Mouse (Mus musculus): ENCODE results near the gene Sema3b. TPM values are rescaled to one million over a fixed set of nuclear protein-coding genes. Genes with fewer than 3 reads are reported as not detected.
A peak's percentile ranks its signal among the peaks of the same experiment; 100 is the strongest.
"Not testable (repeated sequence)": the region's sequence is repeated elsewhere in the genome, so short reads cannot be mapped to it uniquely, and the experiment has no call there.

The Sema3b gene
- polyA plus RNA-seq, 1 experiment from 2014 or later, result 5.1 TPM

DNA sequence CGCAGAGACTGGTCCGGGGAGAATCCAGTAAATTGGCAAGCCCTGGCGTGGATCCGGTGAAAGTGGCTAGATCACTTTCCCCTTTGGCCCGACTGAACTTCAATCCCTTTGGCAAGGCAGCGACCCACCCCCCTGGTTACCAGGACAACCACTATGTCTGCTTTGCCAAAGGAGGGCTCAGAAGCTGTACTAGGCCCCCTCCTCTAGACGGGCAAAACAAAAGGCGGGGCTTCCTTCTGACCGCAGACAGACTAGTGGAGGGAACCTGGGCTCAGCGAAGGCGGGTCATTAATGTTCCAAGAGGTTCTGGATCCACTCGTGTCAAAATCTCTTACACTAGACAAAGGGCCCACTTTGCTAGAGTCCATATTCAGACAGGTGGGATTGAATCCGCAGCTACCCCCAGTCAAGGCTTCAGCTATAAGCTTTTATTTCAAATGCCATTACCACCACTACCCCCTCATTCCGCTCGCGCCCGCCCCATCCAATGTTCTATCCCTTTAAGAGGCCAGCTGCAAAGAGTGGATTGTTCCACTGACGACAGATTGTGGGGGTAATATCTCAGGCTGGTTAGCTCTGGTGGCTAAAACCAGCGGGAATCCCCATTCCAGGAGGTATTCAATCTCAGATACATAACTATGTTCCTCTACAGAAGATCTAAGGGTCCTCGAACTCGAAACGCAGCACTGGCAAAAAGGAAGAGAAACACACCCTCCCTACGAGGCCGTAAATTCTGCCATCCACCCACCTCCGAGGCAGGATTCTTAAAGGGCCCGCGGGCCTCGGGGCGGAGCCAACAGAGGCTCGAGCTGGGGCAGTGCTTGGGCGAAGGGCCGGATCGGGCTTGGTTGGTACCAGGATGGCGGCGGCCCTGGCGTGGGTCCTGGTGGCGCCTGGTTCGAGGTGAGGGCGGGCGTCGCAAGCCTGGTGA lies 40.4 kb downstream of the Sema3b start:
- Histone ChIP-seq H3K4me1 (peaks cover 51% of the 10 kb centered on the region), H3K27me3 (no peaks in the 10 kb centered on the region), H3K9me3 (replicated peaks) (no peaks in the 10 kb centered on the region), H3K36me3 (peaks cover 47% of the 10 kb centered on the region), H3K9ac (peak overlapping the region; percentile 95), H3K4me3 (peak overlapping the region; percentile 81), H3K4me2 (replicated peaks) (peak overlapping the region; percentile 93), H3K27ac (peak overlapping the region; percentile 87)
- WGBS, result 1% methylated on average over 41 of the region's 41 CpGs
- ATAC-seq (ENCODE audit: low FRiP score), result peak; percentile 88

DNA sequence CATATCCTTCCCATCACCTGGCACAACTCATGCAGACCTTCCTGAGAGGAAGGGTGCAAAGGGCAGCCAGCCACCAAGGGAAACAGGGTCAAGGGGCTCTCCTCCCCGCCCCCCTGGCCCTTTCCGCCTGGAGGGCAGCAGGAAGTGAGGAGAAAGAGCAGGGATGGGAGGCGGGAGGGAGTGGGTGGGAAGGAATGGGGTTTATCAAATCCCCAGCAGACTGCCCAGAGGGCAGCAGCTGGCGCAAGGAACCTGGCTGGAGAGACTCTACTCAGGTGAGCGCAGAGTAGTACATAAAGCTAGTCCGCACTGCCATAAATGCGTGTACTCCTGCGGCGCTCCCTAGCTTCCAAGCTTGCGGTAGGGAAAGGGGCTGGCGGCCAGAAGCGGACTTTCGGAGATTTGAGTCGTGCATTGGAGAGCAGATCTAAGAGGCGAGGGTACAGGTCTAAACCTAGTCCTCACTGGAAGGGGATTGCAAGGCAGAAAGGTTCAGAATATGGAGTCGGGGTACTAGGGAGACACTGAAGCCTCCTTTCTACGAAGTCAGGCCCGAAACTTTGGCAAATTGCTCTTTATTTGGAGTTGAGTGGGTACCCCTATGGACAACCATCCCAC lies 41.2 kb downstream of the Sema3b start, which contains the start of gene Hyal2:
Gene Hyal2, plus strand, starts transcription at position 244 of the 618 bp plus-strand sequence.
- H3K27ac ChIP-seq, result peak within 1 kb of the TSS; percentile 87
- ATAC-seq (ENCODE audit: low FRiP score), result no peak
- WGBS, result 5% methylated on average over 18 of the region's 18 CpGs
- H3K4me2 ChIP-seq (replicated peaks), result peak within 1 kb of the TSS; percentile 93
- H3K9me3 ChIP-seq (replicated peaks), result no peaks in the 10 kb centered on the region
- H3K9ac ChIP-seq, result peak within 1 kb of the TSS; percentile 95
- peaks cover 39% of the 10 kb centered on the region for H3K36me3 ChIP-seq
- H3K4me3 ChIP-seq, result peak within 1 kb of the TSS; percentile 81
- H3K27me3 ChIP-seq, result no peaks in the 10 kb centered on the region
- peaks cover 53% of the 10 kb centered on the region for H3K4me1 ChIP-seq

DNA sequence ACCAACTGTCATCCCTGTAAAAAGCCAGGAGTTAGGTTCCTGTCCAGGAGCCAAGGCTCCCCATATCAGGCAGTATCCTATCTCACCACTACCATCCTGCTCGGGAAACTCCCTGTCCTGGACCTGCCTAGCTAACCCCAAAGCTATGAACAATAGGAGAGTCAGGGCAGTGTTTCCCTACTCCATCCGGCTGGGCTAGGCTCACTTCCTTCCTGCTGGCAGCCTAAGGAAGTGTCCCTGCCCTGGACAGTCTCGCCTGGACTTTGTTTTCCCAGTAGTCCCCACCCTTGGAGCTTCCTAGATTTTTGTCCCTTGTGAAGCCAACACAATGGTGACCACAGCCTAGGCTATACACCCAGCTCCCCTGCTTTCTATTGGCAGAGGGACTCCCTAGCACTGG lies 42.2 kb downstream of the Sema3b start:
- Histone ChIP-seq H3K27ac (no peak overlapping the region), H3K4me3 (no peak overlapping the region), H3K9ac (no peak overlapping the region), H3K4me2 (replicated peaks) (no peak overlapping the region), H3K9me3 (replicated peaks) (no peaks in the 10 kb centered on the region), H3K36me3 (peaks cover 34% of the 10 kb centered on the region), H3K4me1 (peaks cover 49% of the 10 kb centered on the region), H3K27me3 (no peaks in the 10 kb centered on the region)
- no peak for ATAC-seq (ENCODE audit: low FRiP score)
- WGBS, result 77% methylated on average over 3 of the region's 3 CpGs

DNA sequence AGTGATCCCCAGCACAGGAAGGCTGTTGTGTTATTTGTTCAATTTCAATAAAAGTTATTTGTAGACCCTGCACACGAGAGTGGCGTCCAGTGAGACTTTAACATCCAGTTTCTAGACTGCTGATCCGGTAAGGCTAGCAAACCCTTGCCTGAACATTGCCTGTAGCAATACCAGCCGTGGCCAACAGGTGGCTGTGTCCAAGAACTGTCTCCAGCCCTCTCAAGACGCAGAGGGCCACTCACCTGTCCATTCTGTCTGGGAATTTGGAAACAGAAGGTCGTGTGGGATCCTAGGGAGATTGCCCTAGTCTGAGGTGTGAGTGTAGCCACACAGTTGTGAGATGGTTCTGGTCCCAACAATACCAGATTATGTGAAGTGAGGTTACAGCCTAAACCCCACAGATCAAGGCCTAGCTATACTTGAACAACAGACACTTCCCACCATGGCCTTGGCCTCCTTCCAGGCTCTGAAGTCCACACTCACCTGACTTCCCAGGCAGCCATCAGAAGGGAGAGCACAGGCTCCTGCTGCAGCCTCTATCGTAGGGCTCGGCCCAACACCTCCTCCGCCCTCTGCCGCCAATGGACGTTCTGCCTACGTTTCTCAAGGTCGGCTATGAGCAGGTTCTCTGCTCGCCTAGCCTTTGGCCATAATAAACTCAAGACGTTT lies 42.9 kb downstream of the Sema3b start:
- 62% methylated on average over 15 of the region's 15 CpGs for WGBS
- peaks cover 34% of the 10 kb centered on the region for H3K36me3 ChIP-seq
- H3K4me1 ChIP-seq, result peaks cover 42% of the 10 kb centered on the region
- no peak for ATAC-seq (ENCODE audit: low FRiP score)
- no peak overlapping the region for H3K4me2 ChIP-seq (replicated peaks)
- H3K4me3 ChIP-seq, result no peak overlapping the region
- H3K9ac ChIP-seq, result no peak overlapping the region
- no peak overlapping the region for H3K27ac ChIP-seq
- no peaks in the 10 kb centered on the region for H3K9me3 ChIP-seq (replicated peaks)
- no peaks in the 10 kb centered on the region for H3K27me3 ChIP-seq

DNA sequence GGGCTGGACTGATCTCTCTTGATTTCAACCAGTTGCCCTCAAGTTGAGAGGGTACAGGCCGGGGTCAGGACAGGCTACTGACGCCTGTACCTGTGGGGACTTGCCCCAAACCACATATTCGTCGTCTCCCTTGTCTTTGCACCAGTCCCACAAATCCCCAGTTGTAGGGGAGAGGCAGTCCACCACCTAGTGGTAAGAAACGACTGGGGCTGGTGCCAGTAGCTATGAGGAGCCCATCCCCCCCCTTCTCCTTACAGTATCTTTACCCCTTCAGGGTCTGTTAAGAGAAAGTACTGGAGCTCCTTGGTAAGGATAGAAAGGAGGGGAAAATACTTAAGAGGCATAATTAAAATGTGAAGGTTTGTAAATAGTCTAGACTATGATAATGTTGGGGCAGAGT lies 43.5 kb downstream of the Sema3b start:
- not testable (repeated sequence) for H3K27me3 ChIP-seq; H3K4me3 ChIP-seq; H3K27ac ChIP-seq; H3K9me3 ChIP-seq (replicated peaks); H3K9ac ChIP-seq; ATAC-seq (ENCODE audit: low FRiP score)
- peaks cover 36% of the 10 kb centered on the region for H3K4me1 ChIP-seq
- H3K36me3 ChIP-seq, result peaks cover 34% of the 10 kb centered on the region
- 0 out of 2 replicates have a peak overlapping the region, but pooled peaks have one; percentile 0 for H3K4me2 ChIP-seq (replicated peaks)
- 54% methylated on average over 5 of the region's 5 CpGs for WGBS

DNA sequence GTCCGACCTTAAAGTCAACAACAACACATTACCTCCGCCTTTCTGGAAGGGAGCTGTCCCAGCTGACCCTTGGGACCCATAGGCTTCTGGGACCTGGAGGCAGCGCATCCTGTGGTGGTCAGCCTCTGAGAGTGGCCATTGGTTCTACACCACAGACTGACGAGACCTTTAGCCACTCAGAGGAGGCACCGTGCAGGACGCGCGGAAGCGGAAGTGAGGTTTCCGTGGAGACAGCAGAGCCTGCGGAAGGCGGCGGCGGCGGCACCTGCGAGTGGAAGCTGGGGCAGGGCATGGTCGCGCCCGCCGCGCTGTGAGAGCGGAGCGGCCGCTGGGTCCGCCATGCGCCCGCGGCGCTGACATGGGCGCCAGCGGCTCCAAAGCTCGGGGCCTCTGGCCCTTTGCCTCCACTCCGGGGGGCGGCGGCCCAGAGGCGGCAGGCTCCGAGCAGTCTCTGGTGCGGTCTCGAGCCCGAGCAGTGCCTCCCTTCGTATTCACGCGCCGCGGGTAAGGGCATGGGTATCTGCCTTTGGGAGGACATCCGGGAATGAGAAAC lies 45.9 kb downstream of the Sema3b start, which contains the start of gene Tusc2:
Gene Tusc2, plus strand, starts transcription at position 227 of the 553 bp plus-strand sequence.
- ATAC-seq (ENCODE audit: low FRiP score), result peak; percentile 93
- WGBS, result 1% methylated on average over 43 of the region's 46 CpGs
- Histone ChIP-seq H3K4me3 (peak within 1 kb of the TSS; percentile 84), H3K27ac (peak within 1 kb of the TSS; percentile 60), H3K27me3 (no peaks in the 10 kb centered on the region), H3K9ac (peak within 1 kb of the TSS; percentile 87), H3K9me3 (replicated peaks) (no peaks in the 10 kb centered on the region), H3K4me1 (peaks cover 26% of the 10 kb centered on the region), H3K36me3 (peaks cover 56% of the 10 kb centered on the region), H3K4me2 (replicated peaks) (peak within 1 kb of the TSS; percentile 84)

DNA sequence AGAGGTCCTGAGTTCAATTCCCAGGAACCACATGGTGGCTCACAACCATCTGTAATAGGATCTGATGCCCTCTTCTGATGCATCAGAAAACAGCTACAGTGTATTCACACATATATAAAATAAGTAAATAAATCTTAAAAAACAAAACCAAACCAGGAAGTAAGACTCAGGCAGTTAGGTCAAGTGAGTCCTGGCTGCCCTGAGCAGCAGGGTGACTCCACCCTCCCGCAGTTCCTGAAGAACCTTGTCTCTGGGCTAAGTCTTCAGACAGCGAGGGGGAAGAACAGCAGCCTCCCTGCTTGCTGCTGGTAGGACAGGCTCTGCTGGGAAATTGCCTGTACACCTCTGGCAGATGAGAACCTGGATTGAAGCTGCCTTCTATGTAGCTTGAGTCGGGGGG lies 52.7 kb downstream of the Sema3b start:
- Histone ChIP-seq H3K36me3 (peaks cover 44% of the 10 kb centered on the region), H3K4me3 (peak overlapping the region; percentile 66; the same call in 1 of the 2 replicates), H3K4me1 (peaks cover 32% of the 10 kb centered on the region), H3K9ac (no peak overlapping the region), H3K27ac (no peak overlapping the region), H3K9me3 (replicated peaks) (no peaks in the 10 kb centered on the region), H3K27me3 (peaks cover 18% of the 10 kb centered on the region), H3K4me2 (replicated peaks) (peak overlapping the region; percentile 93)
- WGBS, result 78% methylated on average over 3 of the region's 3 CpGs
- ATAC-seq (ENCODE audit: low FRiP score), result no peak

DNA sequence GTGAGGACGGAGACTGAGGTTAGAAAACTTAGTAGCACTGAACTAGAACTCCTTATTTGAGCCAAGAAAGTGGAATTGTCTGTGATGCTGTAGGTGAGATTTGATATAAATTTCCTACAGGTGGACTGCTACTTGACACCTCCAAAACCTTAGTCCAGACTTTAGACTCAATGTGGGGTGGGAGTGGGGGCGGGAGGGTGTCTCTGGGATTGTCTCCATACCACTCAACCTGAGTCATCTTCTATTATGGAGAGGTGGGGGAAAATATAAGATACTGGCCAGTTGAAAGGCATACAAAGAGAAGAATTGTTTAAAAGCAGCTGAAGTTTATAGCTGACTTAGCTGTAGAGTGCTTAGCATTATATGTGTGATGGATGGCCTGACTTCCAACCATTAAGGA lies 53.3 kb downstream of the Sema3b start:
- peaks cover 38% of the 10 kb centered on the region for H3K4me1 ChIP-seq
- peaks cover 38% of the 10 kb centered on the region for H3K36me3 ChIP-seq

DNA sequence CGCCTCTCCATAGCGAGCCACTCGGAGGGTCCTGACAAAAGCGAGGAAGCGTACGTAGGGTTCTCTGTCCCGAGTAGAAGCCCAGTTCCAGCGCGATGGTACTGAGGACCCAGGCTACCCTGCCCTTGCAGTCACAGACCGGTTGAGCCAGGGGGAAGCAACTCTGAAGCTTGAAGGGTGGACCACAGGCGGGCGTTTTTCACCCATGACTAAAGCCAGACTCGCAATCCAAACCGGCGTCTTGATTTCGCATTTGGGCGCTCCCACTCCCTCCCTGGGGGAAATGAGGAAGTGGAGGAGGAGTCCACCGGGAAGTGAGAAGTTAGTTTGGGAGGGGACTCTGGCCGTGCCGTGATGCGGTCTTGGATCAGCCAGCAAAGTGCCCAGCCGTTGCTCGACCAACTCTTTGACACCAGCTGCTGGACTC lies 54.0 kb downstream of the Sema3b start:
- peak; percentile 35 for ATAC-seq (ENCODE audit: low FRiP score)
- peak overlapping the region; percentile 82 for H3K9ac ChIP-seq
- peak overlapping the region; percentile 82 for H3K27ac ChIP-seq
- no peaks in the 10 kb centered on the region for H3K9me3 ChIP-seq (replicated peaks)
- H3K36me3 ChIP-seq, result peaks cover 31% of the 10 kb centered on the region
- peak overlapping the region; percentile 93 for H3K4me2 ChIP-seq (replicated peaks)
- H3K27me3 ChIP-seq, result peaks cover 31% of the 10 kb centered on the region
- H3K4me1 ChIP-seq, result peaks cover 39% of the 10 kb centered on the region
- under 1% methylated on average over 23 of the region's 23 CpGs for WGBS
- peak overlapping the region; percentile 66 for H3K4me3 ChIP-seq

More for the DNA sequence above, 53.3 kb downstream of the Sema3b start:
- H3K4me3 ChIP-seq, result peak overlapping the region; percentile 66
- peaks cover 24% of the 10 kb centered on the region for H3K27me3 ChIP-seq
- no peak overlapping the region for H3K27ac ChIP-seq
- H3K9me3 ChIP-seq (replicated peaks), result no peaks in the 10 kb centered on the region
- no peak for ATAC-seq (ENCODE audit: low FRiP score)
- peak overlapping the region; percentile 82 for H3K9ac ChIP-seq
- WGBS, result 47% methylated on average over 2 of the region's 2 CpGs
- peak overlapping the region; percentile 93 for H3K4me2 ChIP-seq (replicated peaks)

DNA sequence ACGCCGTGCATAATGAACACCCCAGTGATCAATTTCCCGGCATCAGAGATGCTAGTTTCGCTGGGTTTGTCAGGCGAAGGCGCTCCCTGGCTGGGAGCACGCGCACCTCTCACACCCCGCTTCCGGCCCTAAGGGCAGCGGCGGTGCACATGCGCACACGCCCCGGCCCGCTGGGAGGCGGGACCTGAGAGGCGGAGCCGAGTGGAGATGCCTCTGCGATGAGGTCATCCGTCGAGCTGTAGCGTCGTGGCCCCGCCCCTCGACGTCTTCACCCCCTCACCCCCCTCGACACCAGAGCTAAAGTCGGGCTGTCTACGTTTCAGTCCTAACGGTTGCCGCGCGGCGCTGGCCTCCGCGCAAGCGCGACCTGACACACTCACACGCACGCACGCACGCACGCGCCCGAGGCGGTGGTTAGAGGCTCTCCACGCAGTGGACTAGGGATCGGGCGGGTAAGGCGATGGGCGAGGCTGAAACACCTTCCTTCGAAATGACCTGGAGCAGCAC lies 54.7 kb downstream of the Sema3b start:
- H3K9ac ChIP-seq, result peak overlapping the region; percentile 82
- H3K4me3 ChIP-seq, result peak overlapping the region; percentile 66
- no peaks in the 10 kb centered on the region for H3K9me3 ChIP-seq (replicated peaks)
- peak overlapping the region; percentile 93 for H3K4me2 ChIP-seq (replicated peaks)
- peaks cover 39% of the 10 kb centered on the region for H3K4me1 ChIP-seq
- peak overlapping the region; percentile 82 for H3K27ac ChIP-seq
- H3K36me3 ChIP-seq, result peaks cover 24% of the 10 kb centered on the region
- peaks cover 37% of the 10 kb centered on the region for H3K27me3 ChIP-seq
- ATAC-seq (ENCODE audit: low FRiP score), result peak; percentile 94
- WGBS, result under 1% methylated on average over 53 of the region's 53 CpGs

DNA sequence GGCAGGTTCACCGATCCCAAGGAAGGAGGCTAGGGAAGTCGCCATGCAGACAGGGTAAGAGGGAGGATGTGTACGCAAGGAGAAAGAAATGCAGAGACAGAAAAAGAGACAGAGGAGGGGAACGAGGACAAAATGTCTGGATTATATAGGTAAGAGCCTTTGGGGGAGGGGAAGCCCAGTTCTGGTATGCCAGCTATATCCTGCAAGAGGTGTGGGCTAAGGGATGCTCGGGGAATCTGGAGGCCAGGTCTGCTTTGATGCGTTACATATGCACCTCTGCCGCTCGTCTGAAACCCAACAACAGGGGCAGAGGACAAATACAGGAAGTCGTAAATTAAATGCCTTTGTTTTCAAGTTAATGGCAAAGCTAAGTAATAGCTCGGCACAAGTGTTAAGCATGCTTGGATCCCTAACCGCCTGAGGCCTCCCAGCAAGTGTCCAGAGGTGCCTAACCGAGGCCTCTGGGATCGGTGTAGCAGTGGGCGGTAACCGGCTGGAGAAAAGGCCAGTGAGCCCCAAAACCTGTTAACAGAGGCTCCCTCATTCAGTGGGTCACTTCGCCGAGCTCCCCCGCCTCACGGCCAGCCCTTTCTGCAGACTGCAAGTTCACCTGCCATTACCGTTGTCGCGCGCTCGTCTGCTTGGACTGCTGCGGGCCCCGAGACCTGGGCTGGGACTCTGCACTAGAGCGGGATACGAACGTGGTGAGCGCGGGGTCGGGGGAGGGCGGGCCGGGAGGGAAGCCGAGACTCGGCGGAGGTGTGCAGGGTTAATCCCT lies 55.3 kb downstream of the Sema3b start:
- peak; percentile 80 for ATAC-seq (ENCODE audit: low FRiP score)

More for the DNA sequence above, 55.3 kb downstream of the Sema3b start:
- H3K9ac ChIP-seq, result peak overlapping the region; percentile 65
- H3K27ac ChIP-seq, result peak overlapping the region; percentile 82
- peaks cover 18% of the 10 kb centered on the region for H3K36me3 ChIP-seq
- H3K4me2 ChIP-seq (replicated peaks), result peak overlapping the region; percentile 93
- peaks cover 39% of the 10 kb centered on the region for H3K4me1 ChIP-seq
- 7% methylated on average over 37 of the region's 37 CpGs for WGBS
- no peaks in the 10 kb centered on the region for H3K9me3 ChIP-seq (replicated peaks)
- peaks cover 43% of the 10 kb centered on the region for H3K27me3 ChIP-seq
- H3K4me3 ChIP-seq, result peak overlapping the region; percentile 66

Measured in hindbrain, embryonic 12.5 days (tissue).